Mouse (Mus musculus): ENCODE results near the gene Itga7. TPM values are rescaled to one million over a fixed set of nuclear protein-coding genes. Genes with fewer than 3 reads are reported as not detected.

Gene Itga7
- polyA plus RNA-seq, 1 experiment from 2014 or later = 7.2 TPM

DNA sequence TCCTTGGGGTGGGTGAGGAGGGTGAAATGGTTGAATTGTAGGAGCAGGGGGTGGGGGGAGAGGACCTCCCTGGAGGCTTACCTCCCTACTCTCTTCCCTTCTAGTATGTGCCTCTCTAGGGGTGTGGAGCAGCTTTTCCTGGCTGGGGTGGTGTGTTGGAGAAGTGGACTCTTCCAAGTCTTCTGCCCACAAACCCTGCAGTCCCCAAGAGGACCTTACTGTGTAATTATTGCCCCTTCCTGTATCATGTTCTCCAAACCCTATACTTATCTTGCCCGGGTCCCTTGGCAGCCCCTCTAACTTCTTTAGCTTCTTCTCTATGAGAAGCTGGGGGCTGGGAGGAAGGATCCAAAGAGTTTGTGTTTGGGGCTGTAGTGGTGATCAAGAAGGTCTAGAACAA, 36.8 kb upstream of the Itga7 start:
- no peak for ATAC-seq (ENCODE audit: low FRiP score)
- no peak overlapping the region for H3K4me3 ChIP-seq (replicated peaks; ENCODE audit: low read length)
- no peak overlapping the region for H3K9ac ChIP-seq
- H3K27me3 ChIP-seq (ENCODE audit: control insufficient read depth, insufficient read depth, low read length) = peaks cover 10% of the 10 kb centered on the region; the same call in 1 of the 2 replicates
- peak overlapping the region; percentile 32 for H3K4me2 ChIP-seq (replicated peaks)
- DNase-seq (ENCODE audit: low spot score) = no peak
- peaks cover 12% of the 10 kb centered on the region; the same call in 1 of the 2 replicates for H3K4me1 ChIP-seq (replicated peaks; ENCODE audit: control insufficient read depth, insufficient read depth, low read length)
- H3K27ac ChIP-seq = no peak overlapping the region
- H3K36me3 ChIP-seq (replicated peaks; ENCODE audit: control insufficient read depth, insufficient read depth) = no peaks in the 10 kb centered on the region
- no peaks in the 10 kb centered on the region for H3K9me3 ChIP-seq (ENCODE audit: control insufficient read depth, low read length)
- WGBS = 54% methylated on average over 1 of the region's 1 CpGs

- ATAC-seq (ENCODE audit: low FRiP score) = no peak
- Histone ChIP-seq H3K4me3 (replicated peaks; ENCODE audit: low read length) (no peak overlapping the region), H3K27ac (no peak overlapping the region), H3K9me3 (ENCODE audit: control insufficient read depth, low read length) (no peaks in the 10 kb centered on the region), H3K36me3 (replicated peaks; ENCODE audit: control insufficient read depth, insufficient read depth) (no peaks in the 10 kb centered on the region), H3K4me1 (replicated peaks; ENCODE audit: control insufficient read depth, insufficient read depth, low read length) (peaks cover 10% of the 10 kb centered on the region; the same call in 1 of the 2 replicates), H3K9ac (no peak overlapping the region), H3K4me2 (replicated peaks) (no peak overlapping the region), H3K27me3 (ENCODE audit: control insufficient read depth, insufficient read depth, low read length) (peaks cover 10% of the 10 kb centered on the region; the same call in 1 of the 2 replicates)
- WGBS = 19% methylated on average over 1 of the region's 1 CpGs
- no peak for DNase-seq (ENCODE audit: low spot score)
These were observed 36.1 kb upstream of the Itga7 start for GRCm38 (mm10) chr10:128897501-128897900.

DNA sequence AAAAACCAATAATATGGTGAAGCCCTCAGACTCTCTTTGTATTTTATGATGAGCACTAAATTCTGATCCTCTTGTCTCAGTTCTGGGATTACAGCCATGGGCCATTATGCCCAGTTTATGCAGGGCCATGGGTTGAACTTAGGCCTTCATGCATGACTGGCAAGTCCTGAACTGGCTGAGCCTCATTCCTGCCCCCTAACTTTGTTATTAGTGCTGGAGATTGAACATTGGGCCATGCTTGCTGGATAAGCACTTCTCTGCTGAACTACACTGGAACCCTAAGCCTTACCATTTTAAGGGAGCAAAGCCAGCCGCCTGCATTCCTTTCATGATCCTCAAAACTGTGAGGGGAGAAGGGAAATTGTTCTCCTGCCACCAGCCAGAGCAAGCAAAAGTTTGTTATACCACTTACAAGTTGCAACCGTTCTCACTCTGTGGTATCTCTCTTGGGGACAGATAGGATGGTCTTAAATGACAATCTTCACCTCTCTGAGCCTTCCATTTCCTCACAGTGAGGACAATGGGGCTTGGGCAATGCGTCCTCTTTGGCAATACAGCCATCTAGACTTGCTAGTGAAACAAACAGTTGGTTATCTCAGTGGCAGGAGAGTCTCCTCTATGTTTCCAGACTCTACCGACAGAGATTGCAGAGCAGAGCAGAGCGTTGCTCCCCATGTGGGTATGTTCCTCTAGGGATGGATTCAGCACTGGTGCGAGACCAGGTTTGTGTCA, 33.7 kb upstream of the Itga7 start:
- Histone ChIP-seq H3K4me2 (replicated peaks) (no peak overlapping the region), H3K4me1 (replicated peaks; ENCODE audit: control insufficient read depth, insufficient read depth, low read length) (0 out of 2 replicates have a peak, but pooled peaks cover 2% of the 10 kb centered on the region), H3K27me3 (ENCODE audit: control insufficient read depth, insufficient read depth, low read length) (peaks cover 10% of the 10 kb centered on the region; the same call in 1 of the 2 replicates), H3K4me3 (replicated peaks; ENCODE audit: low read length) (no peak overlapping the region), H3K36me3 (replicated peaks; ENCODE audit: control insufficient read depth, insufficient read depth) (no peaks in the 10 kb centered on the region), H3K9me3 (ENCODE audit: control insufficient read depth, low read length) (no peaks in the 10 kb centered on the region), H3K9ac (no peak overlapping the region), H3K27ac (no peak overlapping the region)
- DNase-seq (ENCODE audit: low spot score) (no peak), ATAC-seq (ENCODE audit: low FRiP score) (no peak)
- WGBS = 85% methylated on average over 6 of the region's 6 CpGs

GRCm38 (mm10) chr10:128900698-128901097, 32.9 kb upstream of the Itga7 start, which contains the start of gene Cd63:
Gene Cd63, plus strand, starts transcription at chr10:128900989.
- H3K9ac ChIP-seq = no peak within 1 kb of the TSS
- H3K4me1 ChIP-seq (replicated peaks; ENCODE audit: control insufficient read depth, insufficient read depth, low read length) = 0 out of 2 replicates have a peak, but pooled peaks cover 2% of the 10 kb centered on the region
- H3K36me3 ChIP-seq (replicated peaks; ENCODE audit: control insufficient read depth, insufficient read depth) = no peaks in the 10 kb centered on the region
- H3K9me3 ChIP-seq (ENCODE audit: control insufficient read depth, low read length) = no peaks in the 10 kb centered on the region
- H3K4me3 ChIP-seq (replicated peaks; ENCODE audit: low read length) = no peak within 1 kb of the TSS
- DNase-seq (ENCODE audit: low spot score) = no peak
- no peak within 1 kb of the TSS for H3K4me2 ChIP-seq (replicated peaks)
- H3K27me3 ChIP-seq (ENCODE audit: control insufficient read depth, insufficient read depth, low read length) = peaks cover 10% of the 10 kb centered on the region; the same call in 1 of the 2 replicates
- no peak for ATAC-seq (ENCODE audit: low FRiP score)
- 87% methylated on average over 3 of the region's 3 CpGs for WGBS
- no peak within 1 kb of the TSS for H3K27ac ChIP-seq

DNA sequence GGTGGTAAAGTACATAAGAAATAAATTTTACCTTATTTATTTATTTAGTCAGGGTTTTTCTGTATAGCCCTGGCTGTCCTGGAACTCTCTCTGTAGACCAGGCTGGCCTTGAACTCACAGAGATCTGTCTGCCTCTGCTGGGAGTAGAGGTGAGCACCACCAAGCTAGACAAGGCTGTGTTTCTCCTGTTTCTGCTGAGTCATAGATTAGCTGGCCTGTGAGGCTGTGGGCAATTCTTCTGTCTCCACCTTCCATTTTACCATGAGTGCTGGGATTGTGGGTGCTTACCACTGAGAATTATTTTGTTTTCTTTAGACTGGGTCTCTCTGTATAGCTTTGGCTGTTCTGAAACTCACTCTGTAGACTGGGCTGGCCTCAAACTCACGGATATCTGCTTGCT, 32.2 kb upstream of the Itga7 start:
- H3K27ac ChIP-seq = no peak overlapping the region
- no peaks in the 10 kb centered on the region for H3K9me3 ChIP-seq (ENCODE audit: control insufficient read depth, low read length)
- DNase-seq (ENCODE audit: low spot score) = no peak

DNA sequence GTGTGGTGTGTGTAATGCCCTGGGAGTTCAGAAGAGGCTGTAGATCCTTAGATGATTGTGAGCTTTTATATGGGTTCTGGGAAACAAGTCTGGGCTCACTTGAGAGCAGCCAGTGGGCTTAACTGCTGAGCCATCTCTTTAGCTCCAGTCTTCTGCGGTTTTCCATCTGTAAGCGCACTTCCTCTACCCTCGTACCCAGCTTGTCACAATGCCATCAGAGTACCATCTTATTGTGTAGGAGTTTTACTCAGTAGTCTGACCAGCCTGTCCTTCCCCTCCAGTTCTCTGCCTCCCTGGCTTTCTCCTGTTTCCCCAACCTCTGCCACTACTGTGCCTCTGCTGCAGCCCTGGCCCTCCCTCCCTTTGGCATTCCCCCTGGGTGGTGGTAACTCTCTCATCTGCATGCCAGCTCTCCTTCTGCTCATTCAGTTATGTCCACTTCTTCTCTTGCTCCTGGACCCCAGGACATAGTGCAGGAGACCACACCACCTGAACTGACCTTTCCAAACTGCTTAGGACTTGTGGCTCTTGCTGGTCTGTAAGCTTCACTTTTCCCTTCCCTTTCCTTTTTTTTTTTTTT, 31.1 kb upstream of the Itga7 start:
- DNase-seq (ENCODE audit: low spot score) (no peak), ATAC-seq (ENCODE audit: low FRiP score) (no peak)
- no peaks in the 10 kb centered on the region for H3K27me3 ChIP-seq (ENCODE audit: control insufficient read depth, insufficient read depth, low read length)
- WGBS = 91% methylated on average over 3 of the region's 3 CpGs
- H3K36me3 ChIP-seq (replicated peaks; ENCODE audit: control insufficient read depth, insufficient read depth) = no peaks in the 10 kb centered on the region
- no peaks in the 10 kb centered on the region for H3K4me1 ChIP-seq (replicated peaks; ENCODE audit: control insufficient read depth, insufficient read depth, low read length)
- no peak overlapping the region for H3K9ac ChIP-seq
- no peak overlapping the region for H3K4me2 ChIP-seq (replicated peaks)
- H3K27ac ChIP-seq = no peak overlapping the region
- no peak overlapping the region for H3K4me3 ChIP-seq (replicated peaks; ENCODE audit: low read length)
- no peaks in the 10 kb centered on the region for H3K9me3 ChIP-seq (ENCODE audit: control insufficient read depth, low read length)

More for the DNA sequence above, 32.2 kb upstream of the Itga7 start:
- no peak for ATAC-seq (ENCODE audit: low FRiP score)
- WGBS = 89% methylated on average over 1 of the region's 1 CpGs
- Histone ChIP-seq H3K27me3 (ENCODE audit: control insufficient read depth, insufficient read depth, low read length) (peaks cover 7% of the 10 kb centered on the region; the same call in 1 of the 2 replicates), H3K9ac (no peak overlapping the region), H3K4me1 (replicated peaks; ENCODE audit: control insufficient read depth, insufficient read depth, low read length) (no peaks in the 10 kb centered on the region), H3K4me2 (replicated peaks) (no peak overlapping the region), H3K4me3 (replicated peaks; ENCODE audit: low read length) (no peak overlapping the region), H3K36me3 (replicated peaks; ENCODE audit: control insufficient read depth, insufficient read depth) (no peaks in the 10 kb centered on the region)

GRCm38 (mm10) chr10:128904812-128905211, 28.8 kb upstream of the Itga7 start:
- no peak overlapping the region for H3K27ac ChIP-seq
- 68% methylated on average over 5 of the region's 5 CpGs for WGBS
- no peak for DNase-seq (ENCODE audit: low spot score)

GRCm38 (mm10) chr10:128908778-128909448, 24.7 kb upstream of the Itga7 start:
- Histone ChIP-seq H3K4me1 (replicated peaks; ENCODE audit: control insufficient read depth, insufficient read depth, low read length) (peaks cover 6% of the 10 kb centered on the region; the same call in 1 of the 2 replicates), H3K9ac (peak overlapping the region; percentile 64; the same call in 1 of the 2 replicates), H3K27me3 (ENCODE audit: control insufficient read depth, insufficient read depth, low read length) (0 out of 2 replicates have a peak, but pooled peaks cover 9% of the 10 kb centered on the region), H3K4me2 (replicated peaks) (peak overlapping the region; percentile 81), H3K9me3 (ENCODE audit: control insufficient read depth, low read length) (no peaks in the 10 kb centered on the region), H3K36me3 (replicated peaks; ENCODE audit: control insufficient read depth, insufficient read depth) (no peaks in the 10 kb centered on the region; the same call in 1 of the 2 replicates), H3K4me3 (replicated peaks; ENCODE audit: low read length) (peak overlapping the region; percentile 53), H3K27ac (peak overlapping the region; percentile 15)
- 55% methylated on average over 13 of the region's 13 CpGs for WGBS
- DNase-seq (ENCODE audit: low spot score) (no peak), ATAC-seq (ENCODE audit: low FRiP score) (no peak)

More at GRCm38 (mm10) chr10:128904812-128905211, 28.8 kb upstream of the Itga7 start:
- Histone ChIP-seq H3K9me3 (ENCODE audit: control insufficient read depth, low read length) (no peaks in the 10 kb centered on the region), H3K27me3 (ENCODE audit: control insufficient read depth, insufficient read depth, low read length) (0 out of 2 replicates have a peak, but pooled peaks cover 9% of the 10 kb centered on the region), H3K4me2 (replicated peaks) (no peak overlapping the region), H3K36me3 (replicated peaks; ENCODE audit: control insufficient read depth, insufficient read depth) (no peaks in the 10 kb centered on the region), H3K4me1 (replicated peaks; ENCODE audit: control insufficient read depth, insufficient read depth, low read length) (peaks cover 6% of the 10 kb centered on the region; the same call in 1 of the 2 replicates), H3K9ac (no peak overlapping the region), H3K4me3 (replicated peaks; ENCODE audit: low read length) (no peak overlapping the region)
- no peak for ATAC-seq (ENCODE audit: low FRiP score)

DNA sequence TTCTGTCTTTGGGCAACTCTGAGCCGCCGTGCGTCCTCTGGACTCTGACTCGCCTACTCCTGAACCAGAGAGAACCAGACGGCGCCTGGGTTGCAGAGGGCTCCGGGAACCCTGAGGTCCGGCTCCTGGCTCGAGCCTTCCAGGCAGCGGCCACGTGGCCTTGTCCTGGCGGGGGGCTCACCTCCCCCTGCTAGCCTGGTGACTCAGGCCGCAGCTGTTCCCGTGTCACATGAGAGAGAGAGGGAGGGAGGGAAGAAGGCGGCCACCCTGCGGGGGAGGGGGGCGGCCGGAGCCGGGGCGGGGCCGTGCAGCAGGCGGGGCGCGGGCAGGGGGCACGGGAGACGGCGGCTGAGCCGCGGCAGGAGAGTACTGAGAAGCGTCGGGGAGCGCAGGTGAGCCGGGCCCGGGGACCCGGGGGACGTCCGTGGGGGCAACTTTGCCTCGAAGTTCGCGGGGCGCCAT, 24.0 kb upstream of the Itga7 start:
- ATAC-seq (ENCODE audit: low FRiP score) (peak; percentile 75), DNase-seq (ENCODE audit: low spot score) (no peak)
- Histone ChIP-seq H3K36me3 (replicated peaks; ENCODE audit: control insufficient read depth, insufficient read depth) (peaks cover 3% of the 10 kb centered on the region; the same call in 1 of the 2 replicates), H3K4me3 (replicated peaks; ENCODE audit: low read length) (peak overlapping the region; percentile 53), H3K9me3 (ENCODE audit: control insufficient read depth, low read length) (no peaks in the 10 kb centered on the region), H3K4me1 (replicated peaks; ENCODE audit: control insufficient read depth, insufficient read depth, low read length) (peaks cover 6% of the 10 kb centered on the region; the same call in 1 of the 2 replicates), H3K4me2 (replicated peaks) (peak overlapping the region; percentile 81), H3K27me3 (ENCODE audit: control insufficient read depth, insufficient read depth, low read length) (0 out of 2 replicates have a peak, but pooled peaks cover 9% of the 10 kb centered on the region), H3K9ac (peak overlapping the region; percentile 64), H3K27ac (peak overlapping the region; percentile 15)
- WGBS = 0% methylated on average over 30 of the region's 41 CpGs

Measured in hindbrain, embryonic 14.5 days (tissue).